Mouse (Mus musculus) heart, postnatal 10 days (tissue): ENCODE data around the gene Rhd. TPM values are rescaled to one million over a fixed set of nuclear protein-coding genes. Genes with fewer than 3 reads are reported as not detected.
A peak's percentile ranks its signal among the peaks of the same experiment; 100 is the strongest.
"Not testable (repeated sequence)": the region's sequence is repeated elsewhere in the genome, so short reads cannot be mapped to it uniquely, and the experiment has no call there.

Experiments used
- DNase-seq, 2 experiments: peaks; one replicate each; pipeline ENCODE4 v3.0.0; 2021
- intact Hi-C: fragments of 180-260 bp; cut with DNase I; formaldehyde crosslinking; loops from one replicate; pipeline ENCODE4 v1.15.1; 2025
- total RNA-seq, 2 experiments: library from RNA; stranded (reverse); gene quantifications; 2 replicates each; pipeline ENCODE4 v1.2.3; 2021

Rhd gene
- total RNA-seq, 2 experiments from 2014 or later: 3.8 to 4.9 TPM

DNA sequence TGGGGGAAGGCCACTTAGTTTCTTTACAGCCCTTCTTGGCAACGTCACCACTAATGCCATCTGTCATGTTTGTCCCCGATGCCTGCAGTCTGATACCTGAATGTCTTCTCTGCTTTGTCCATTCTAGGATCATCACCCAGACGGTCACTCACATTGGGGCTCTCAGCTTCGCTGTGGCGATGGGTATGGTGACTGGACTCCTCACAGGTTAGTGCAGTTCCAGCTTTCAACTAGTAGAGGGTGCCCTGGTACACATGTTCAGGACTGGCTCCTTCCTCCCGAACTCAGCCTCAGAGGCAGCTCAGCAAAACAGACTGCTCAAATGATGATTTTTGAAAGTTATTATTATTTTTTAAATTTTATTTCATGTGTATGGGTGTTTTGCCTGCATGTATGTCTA is 27.8 kb downstream of the Rhd start:
- intact Hi-C loops: no loop called here
- DNase-seq: peak; percentile 68 to 78

DNA sequence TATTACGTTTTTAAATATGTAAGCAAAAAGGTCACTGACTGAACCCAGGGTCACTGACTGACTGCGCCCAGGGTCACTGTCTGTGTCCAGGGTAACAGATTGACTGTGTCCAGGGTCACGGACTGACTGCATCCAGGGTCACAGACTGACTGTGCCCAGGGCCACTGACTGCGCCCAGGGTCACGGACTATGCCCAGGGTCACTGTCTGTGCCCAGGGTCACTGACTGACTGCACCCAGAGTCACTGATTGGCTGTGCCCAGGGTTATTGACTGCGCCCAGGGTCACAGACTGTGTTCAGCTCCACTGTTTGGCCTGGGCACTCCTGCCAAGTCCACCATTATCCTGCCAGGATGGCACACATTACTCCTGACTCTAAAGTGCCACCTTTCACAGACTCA is 32.9 kb downstream of the Rhd start:
- intact Hi-C loops: no loop called here
- DNase-seq: no peak

DNA sequence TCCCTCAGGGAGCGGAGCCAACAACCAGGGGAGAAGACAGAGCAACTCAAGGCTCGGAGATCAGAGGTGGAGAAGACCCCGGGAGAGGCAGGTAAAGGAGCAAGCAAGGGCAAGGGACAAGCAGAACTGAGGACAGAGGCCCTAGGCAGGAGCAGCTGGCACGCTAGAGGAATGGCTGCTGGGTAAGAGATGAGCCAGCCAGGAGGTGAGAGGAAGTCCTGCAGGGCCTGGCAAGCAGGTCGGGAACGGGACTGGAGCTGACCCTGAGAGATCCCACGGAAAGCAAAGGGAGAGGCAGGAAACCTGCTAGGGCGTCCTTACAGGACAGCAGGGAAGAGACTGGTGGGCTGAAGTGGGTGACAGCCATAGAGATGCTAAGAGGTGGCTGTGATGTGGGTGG is 36.8 kb downstream of the Rhd start:
- DNase-seq: no peak
- intact Hi-C loops: no loop called here

DNA sequence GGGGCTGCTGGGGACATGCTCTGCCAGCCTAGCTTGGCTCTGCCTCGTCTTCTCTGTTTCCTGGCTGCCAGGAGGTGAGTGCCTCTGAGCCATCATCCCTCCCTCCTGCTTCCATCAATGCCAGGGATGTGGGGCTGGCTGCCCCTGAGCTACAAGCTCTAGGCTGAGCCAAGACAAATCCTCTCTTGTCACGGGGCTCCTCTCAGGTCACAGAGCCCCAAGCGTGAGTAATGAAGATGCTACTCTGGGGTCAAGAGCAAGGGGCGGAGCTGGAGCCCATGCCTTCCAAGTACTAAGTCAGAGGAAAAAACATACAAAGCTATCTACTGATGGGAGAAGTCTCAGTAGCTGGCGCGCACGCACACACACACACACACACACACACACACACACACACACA is 38.7 kb downstream of the Rhd start:
- no peak for DNase-seq
- intact Hi-C loops: no loop called here

DNA sequence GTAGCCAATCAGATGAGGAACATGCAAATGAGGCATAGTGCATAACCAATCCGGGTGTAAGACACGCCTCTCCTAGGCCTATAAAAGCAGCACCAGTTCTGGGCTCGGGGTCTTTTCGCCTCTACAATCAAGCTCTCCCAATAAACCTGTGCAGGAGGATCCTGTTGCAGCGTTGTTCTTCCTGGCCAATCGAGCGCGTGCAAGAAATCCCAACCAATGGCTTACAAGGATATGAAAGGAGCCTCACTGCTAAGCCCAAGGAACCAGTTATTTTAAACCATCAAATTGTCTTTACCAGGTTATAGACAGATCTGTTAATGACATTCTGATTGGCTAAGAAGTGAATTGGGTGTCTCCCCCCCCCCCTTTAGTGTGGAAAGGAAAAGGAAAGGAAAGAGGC is 47.1 kb downstream of the Rhd start:
- intact Hi-C loops, DNase-seq: not testable (repeated sequence)

DNA sequence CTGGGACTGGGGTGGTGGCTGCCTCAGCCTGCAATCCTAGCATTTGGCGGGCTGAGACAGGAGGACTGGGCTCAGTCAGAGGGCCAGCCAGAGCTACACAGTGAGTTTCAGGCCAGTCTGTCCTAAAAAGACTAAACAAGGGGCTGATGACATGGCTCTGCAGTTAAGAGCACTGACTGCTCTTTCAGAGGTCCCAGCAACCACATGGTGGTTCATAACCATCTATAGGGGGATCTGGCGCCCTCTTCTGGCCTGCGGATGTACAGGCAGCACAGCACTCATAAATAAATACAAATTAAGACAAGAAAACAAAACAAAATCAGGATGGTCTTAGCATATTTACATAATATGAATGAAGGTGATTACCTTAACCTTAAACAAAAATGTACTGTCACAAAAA is 49.1 kb downstream of the Rhd start:
- intact Hi-C loops: no loop called here
- DNase-seq: peak; percentile 65 to 81

DNA sequence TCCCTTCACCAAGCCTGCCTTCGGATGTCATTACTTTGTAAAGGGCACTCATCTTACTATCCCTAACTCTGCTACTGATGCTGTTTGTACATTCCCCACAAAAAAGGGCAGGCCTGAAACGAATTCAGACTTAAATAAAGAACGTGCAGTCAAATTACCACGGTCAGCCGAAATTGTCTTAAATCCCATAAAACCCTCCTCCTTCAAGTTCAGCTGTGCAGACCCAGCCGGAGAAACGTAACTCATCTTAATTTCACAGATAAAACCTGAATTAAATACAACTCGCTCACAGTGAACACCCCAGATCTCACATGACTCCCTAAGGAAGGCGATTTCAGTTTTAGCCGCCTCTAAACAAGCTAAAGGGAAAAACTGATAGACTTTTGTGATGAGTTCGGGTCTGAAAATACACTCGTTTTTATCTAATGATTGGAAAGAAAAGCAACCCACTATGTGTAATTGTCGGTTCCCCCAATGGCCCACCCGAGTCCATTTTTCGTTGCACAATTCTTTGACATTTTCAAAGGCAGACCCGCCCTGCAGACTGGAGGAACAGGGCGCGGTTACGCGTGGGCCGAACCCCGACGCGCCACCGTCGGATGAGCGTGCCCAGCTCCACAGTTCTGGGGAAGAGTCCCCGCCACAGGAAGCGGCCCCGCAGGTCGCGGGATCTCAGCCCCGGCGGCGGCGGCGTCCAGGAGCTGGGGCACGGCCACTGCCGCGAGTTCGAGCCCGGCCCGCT is 50.0 kb downstream of the Rhd start:
- no peak for DNase-seq

DNA sequence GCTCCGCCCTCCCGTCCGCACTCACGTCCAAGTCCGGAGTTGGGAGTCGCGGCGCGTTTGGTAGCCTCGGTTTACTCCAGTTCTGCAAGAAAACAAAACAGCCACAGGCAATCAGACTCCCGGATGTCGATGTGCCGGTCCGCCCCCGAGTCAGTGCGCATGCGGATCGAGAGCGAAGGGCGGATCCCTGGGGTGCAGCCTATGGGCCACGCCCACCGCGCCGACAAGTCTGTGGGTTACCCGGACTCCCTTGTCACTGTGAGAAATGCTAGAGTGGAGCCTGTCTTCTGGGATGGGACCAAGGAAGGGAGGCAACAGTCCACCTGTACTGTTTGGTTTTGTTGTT is 50.5 kb downstream of the Rhd start, which contains the start of gene Tmem50a:
Gene Tmem50a, minus strand, starts transcription at position 161 of the 346 bp plus-strand sequence.
- DNase-seq: peak; percentile 95 to 96
- intact Hi-C loops: no loop called here

More for the DNA sequence above, 50.0 kb downstream of the Rhd start:
- intact Hi-C loops: no loop called here

DNA sequence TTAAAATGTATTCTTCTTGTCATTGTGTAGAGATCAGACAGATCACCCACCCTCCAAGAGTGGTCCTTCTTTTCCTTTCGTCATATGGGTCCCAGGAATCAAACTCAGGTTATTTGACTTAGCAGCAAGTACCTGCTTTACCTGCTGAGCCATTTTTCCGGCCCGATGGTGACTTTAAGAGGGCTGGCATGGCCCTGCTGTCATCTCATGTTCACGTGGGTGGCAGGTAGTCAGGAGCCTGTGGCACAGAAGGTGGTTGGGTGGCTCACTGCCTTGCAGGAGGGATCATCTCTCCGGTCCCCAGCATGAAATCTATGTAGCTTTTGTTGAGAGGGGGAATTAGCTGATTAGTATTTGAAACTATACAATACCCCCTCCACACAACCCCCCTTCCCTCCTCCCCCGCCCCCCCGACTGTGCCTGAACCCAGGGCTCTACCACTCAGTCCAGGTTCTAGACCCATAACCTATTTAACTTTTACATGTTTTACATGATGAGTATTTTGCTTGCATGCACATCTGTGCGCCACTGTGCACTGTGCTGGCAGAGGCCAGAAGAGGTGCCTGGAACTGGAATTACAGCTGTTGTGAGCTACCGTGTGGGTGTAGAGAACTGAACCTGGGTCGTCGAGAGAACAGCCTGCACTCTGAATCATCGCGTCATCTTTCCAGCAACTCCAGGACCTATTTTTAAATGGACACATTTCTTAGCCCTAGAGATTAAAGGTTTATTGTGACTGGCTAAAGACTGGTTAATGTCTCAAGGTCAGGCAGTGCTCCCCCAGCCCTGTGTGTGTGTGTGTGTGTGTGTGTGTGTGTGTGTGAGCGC is 51.1 kb downstream of the Rhd start:
- DNase-seq: no peak
- intact Hi-C loops: no loop called here

DNA sequence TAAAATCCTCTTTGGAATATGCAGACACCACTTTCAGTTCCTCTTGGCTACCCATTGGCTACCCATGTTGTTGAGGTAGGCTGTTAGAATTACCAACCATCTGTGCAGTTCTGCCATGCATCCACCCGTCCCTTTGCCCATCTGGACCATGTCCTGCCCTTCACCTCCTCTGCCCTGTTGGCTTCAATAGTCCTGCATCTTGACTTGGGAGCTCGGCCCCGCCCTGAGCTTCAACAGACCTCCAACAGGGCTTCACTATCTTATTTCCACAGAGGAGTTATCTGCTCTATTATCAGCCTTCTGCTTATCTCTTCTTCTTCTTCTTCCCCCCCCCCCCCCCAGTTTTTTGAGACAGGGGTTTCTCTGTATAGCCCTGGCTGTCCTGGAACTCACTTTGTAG is 52.9 kb downstream of the Rhd start:
- no peak for DNase-seq
- intact Hi-C loops: no loop called here

DNA sequence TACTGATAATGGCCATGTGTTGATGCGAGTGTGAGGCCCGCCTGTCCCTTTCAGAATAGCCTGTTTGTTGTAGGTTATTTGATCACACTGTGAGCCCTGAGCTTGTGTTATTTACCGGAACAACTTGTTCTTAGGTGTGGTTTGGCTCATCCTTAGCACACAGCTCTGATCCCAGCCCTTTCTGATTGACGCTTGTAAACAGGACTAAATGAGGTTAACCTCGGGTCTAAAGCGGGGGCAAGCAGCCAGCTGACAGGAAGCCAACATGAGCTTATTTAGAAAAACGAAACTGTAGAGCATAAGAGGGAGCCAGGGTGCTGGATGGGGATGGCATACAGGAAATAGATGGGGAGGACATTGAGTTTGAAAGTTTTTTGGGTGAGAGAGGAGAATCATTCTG is 54.0 kb downstream of the Rhd start:
- intact Hi-C loops: no loop called here

DNA sequence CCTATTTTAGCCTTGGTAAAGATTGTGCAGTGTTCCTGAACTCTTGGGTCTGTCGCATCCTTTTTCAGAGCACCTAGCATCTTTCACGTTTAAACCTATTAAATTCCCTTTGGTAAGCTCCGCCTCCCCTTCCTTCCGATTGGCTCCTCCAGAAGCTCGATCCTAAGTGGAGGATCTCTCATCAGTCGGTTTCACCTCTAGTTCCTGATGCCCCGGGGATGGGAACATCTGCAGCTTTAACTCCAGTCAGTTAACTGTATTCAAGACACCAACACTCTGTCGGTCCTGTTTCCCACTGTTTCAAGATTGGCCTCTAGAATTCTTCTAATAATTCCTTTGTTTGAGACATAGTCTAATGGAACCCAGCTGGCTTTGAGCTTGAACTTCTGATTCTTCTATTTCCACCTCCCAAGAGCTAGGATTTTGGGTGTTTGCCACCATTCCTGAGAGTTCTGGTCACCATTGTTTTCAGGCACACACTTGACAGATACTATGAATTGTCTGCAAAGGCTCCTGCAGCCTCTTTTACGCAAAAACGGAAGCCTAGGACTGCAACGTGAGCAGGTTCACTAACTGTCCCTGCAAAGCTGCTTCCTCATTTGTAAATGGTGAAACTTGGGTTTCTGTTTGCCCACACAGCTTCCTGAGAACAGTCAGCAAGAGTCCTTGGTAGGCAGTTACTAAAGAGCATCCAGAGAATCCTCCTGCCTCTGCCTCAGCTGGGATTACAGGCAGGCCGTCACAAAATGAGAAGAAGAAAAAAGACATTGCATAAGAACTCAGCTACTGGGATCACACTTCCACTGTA is 55.6 kb downstream of the Rhd start:
- intact Hi-C loops: no loop called here
- no peak for DNase-seq

More for the DNA sequence above, 54.0 kb downstream of the Rhd start:
- peak; percentile 77 to 78 for DNase-seq

DNA sequence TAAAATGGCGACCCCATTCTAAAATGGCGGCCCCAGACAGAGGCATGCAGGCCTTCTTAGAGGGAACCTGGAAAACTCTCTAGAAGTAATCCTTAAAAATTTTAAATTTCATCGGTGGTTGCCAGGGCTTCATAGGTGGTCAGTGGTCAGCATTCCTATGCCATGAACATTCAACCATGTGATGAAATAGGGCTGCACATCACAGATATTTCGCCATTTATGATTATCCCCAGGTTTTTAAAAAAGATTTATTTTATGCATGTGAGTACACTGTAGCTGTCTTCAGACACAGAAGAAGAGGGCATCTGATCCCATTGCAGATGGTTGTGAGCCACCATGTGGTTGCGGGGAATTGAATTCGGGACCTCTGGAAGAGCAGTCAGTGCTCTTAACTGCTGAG is 56.3 kb downstream of the Rhd start:
- DNase-seq: no peak
- intact Hi-C loops: no loop called here

DNA sequence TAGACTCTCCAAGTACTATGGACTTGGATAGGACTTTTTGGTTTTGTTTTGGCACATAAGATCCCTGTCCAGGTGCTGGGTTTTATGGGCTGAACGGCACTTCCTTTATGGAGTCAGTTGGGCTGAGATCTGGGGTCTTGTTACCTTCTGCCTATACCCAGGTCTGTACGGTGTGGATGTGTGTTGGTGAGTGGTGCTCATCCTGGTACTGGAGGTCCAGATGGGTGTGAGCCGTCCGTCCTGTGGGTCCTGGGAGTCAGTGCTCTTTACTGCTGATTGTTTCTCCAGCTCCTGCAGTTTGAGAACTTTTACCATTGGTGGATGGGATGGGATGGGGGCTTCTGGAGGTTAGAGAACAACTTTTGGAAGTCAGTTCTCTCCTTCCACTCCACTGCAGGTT is 57.4 kb downstream of the Rhd start:
- intact Hi-C loops: no loop called here
- no peak for DNase-seq

DNA sequence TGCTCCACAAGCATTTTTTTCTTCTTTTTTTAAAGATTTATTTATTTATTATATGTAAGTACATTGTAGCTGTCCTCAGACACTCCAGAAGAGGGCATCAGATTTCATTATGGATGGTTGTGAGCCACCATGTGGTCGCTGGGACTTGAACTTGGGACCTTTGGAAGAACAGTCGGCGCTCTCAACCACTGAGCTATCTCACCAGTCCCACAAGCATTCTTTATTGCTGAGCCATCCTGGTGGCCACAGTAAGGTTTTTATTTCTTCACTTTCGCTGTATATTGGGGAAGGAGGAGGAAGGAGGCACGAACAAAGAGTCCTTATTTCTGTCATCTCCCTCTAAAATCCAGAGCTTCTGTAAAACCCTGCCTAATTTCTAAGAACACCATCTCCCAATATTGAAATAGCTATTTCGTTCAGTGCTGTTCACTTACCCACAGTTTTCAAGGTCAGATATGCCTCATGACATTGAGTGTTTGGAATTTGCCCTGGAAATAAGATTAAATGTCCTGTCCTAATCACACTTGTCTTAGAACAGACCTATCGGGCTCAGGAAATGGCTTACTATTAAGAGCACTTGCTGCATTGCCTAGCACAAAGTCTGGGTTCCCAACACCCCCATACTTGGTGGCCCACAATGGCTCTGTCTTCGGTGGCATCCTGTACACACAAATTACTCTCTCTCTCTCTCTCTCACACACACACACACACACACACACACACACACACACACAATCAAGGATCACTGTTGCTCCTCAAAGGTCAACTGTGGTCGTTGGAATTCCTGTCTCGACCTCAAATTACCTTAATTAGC is 58.0 kb downstream of the Rhd start:
- intact Hi-C loops: no loop called here

DNA sequence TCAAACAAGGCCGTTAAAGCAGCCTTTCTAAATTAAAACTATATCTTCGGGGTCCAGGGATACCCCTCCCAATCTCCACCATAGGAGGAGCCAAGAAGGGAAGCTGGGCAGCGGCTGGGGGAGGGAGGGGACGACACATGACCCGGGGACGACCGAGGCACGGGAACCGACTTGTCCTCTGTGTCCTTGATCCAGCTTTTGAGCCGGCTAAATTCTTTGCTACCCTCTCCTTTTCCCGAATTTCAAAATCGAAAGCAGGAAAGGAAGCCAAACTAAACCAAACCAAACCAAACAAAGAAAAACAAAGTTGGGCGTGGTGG is 58.5 kb downstream of the Rhd start:
- peak; percentile 86 for DNase-seq
- intact Hi-C loops: no loop called here

More for the DNA sequence above, 58.0 kb downstream of the Rhd start:
- DNase-seq: no peak

DNA sequence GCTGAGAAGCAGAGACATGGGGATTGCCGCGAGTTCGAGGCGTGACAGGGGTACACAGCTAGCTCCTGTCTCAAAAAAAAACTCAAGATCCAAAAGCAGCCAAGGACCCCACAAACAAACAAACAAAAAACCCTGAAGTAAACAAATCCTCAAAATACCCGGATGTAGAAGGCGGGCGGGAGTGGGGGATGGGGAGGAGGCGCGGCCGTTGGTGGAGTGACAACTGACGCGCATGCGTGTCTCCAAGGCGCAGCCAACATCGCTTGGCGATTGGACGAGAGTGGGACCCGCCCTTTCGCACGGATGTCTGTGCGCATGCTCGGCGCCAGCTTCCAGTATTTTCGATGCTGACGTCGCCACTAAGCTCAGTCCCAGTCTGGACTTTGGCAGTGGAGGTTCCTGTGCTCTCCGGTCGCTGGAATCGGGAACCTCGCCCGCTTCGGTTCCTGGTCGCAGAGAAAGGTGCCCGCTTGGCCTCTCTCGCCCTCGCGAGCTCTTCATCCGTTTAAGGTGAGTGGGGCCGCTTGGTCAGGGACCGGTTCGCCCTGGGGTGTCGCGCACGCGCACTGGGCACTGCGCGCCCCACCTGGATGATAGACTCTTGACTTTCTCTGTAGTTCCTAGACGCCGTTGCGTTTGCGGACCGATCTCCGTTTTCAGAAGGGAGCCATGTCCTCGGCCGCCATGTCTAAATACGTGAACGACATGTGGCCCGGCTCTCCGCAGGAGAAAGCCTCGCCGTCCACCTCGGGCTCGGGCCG is 59.1 kb downstream of the Rhd start, which contains the start of gene Rsrp1:
Gene Rsrp1, plus strand, starts transcription at position 335 of the 761 bp plus-strand sequence.
- intact Hi-C loops: no loop called here
- DNase-seq: peak; percentile 98 to 99

DNA sequence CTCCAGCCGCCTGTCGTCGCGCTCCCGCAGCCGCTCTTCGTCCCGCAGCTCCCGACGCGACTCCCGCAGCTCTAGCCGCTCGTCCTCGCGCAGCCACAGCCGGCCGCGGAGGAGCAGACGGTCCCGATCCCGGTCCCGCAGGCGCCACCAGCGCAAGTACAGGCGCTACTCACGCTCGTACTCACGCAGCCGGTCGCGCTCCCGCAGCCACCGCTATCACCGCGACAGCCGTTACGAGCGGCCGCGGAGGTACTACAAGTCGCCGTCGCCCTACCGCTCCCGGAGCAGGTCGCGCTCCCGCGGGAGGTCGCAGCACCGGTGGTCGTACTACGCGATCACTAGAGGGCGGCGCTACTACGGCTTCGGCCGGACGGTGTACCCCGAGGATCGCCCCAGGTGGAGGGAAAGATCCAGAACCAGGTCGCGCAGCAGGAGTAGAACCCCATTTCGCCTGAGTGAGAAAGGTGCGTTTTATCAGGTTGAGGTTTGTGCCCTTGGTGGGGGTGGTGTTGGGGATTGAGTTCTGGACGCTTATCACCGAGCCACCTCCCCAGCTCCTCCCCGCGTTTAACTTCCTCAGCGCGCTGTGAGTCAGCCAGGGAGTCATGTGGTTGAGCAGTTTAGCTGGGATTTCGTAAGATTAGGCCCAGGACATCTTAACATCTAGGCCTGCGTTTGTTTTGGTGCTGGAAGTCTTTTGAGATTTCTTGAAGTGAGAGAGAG is 59.8 kb downstream of the Rhd start:
- DNase-seq: peak; percentile 76 to 80
- intact Hi-C loops: no loop called here

DNA sequence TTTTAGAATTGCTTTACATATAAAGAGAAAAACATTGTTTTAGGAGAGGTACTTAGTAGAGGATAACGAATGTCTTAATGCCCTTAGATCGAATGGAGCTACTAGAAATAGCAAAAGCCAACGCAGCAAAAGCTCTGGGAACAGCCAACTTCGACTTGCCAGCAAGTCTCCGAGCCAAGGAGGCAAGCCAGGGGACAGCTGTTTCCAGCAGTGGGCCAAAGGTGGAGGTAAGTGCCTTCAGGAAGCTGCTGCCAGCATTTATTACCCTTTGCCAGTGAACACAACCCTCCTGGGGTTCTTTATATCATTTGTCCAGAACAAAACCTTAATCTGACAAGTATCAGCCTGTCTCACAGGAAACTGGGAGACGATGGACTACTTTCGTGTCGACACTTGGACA is 60.9 kb downstream of the Rhd start:
- no peak for DNase-seq
- intact Hi-C loops: no loop called here
